Mouse (Mus musculus): ENCODE results near the gene Zfp180.

- TF ChIP-seq CTCF (conservative IDR thresholded peaks at IDR 0.05; ENCODE audit: insufficient read depth, insufficient read length, low read depth, low read length) (no peak), POLR2A (IDR thresholded peaks at IDR 0.05; ENCODE audit: low read depth, low read length) (no peak)
These were observed 29.1 kb downstream of the Zfp180 start for GRCm38 (mm10) chr7:24110839-24111238.
